Mouse (Mus musculus): ENCODE measurements around the gene Fryl.
A peak's percentile ranks its signal among the peaks of the same experiment; 100 is the strongest.

Fryl gene

DNA sequence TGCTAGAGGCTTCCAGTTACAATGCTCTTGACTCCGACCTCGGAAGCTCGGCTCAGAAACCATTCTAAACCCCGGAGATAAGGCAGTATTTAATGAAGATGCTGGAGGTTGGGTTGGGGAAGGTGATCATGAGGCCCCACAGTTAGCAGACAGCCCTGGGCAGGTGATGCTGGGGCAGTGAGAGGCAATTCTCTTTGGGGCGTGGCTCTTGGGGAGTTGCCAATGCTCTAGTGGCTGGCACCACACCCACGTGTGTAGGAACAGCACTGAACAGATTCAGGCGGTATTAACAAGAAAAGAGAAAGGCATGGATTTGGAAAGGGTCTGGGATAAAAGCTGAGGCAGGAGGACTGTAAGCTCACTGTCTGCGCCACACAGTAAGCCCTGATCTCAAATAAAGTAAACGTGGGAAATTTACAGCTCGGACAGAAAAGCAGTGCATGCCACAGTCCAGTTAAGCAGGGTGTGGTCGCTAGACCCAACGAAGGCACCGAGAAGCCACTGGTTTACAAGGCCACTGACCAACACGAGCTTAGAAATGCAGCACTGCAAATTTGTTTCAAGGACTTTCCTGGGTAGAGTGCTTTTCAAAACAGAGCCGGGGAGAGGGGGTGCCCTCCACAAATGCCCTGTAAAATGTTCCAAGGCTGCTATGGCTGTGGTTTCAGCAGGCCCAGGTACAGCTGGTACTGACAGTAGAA is 100.0 kb downstream of the Fryl start:
- no peak for DNase-seq

GRCm38 (mm10) chr5:73153802-73154465 is 102.5 kb downstream of the Fryl start:
- DNase-seq: no peak

- DNase-seq: no peak
These were observed 104.2 kb downstream of the Fryl start for GRCm38 (mm10) chr5:73152206-73152605.

GRCm38 (mm10) chr5:73150877-73151445 is 105.5 kb downstream of the Fryl start:
- no peak for DNase-seq

DNA sequence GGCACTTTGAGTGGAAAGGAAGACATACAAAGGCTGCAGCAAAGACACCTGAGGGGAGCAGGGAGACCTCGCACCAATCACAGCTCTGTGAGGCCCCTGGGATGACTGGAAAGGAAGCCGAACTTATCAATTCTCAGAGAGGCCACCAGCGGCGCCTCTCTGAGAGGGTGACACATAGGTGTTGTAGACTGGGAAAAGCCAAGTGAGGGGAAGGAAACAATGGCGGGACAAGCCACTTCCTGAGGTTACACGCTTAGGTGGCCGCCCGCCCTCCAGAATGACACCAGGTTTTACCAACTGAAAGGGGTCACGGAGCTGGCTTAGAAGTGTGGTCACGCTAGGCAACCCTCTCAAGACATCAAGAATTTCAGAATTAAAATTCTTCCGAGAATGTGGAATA is 111.4 kb downstream of the Fryl start:
- no peak for DNase-seq

DNA sequence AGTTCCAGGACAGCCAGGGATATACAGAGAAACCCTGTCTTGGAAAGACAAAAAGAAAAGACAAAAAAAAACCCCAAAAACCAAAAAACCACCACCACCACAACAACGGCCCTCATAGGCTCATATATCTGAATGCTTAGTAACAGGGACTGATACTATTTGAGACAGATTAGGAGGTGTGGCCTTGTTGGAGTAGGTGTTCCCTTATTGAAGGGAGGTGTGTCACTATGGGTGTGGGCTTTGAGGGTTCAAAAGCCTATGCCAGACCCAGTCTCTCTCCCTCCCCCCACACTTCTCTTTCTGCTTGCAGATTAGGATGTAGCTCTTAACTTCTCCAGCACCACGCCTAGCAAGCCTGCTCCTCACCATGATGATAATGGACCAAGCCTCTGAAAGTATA is 114.7 kb downstream of the Fryl start:
- DNase-seq: no peak

DNA sequence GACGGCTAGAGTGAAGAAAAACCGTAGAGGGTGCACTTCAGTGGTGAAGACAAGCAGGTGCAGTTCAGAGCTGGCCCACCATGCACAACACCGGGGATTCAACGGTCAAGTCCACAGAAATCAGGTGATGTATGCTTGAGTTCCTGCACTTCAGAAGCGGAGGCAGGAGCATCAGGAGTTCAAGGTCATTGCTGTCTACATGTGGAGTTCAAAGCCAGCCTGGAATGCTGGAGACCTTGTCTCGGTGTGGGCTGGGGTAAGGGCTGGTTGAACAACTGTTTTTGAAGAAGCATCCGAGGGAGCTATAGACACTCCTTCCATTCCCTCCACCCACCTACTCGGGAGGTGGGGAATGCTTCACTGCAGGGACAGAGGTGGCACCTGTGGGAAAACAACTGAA is 115.3 kb downstream of the Fryl start:
- no peak for DNase-seq

GRCm38 (mm10) chr5:73137561-73137960 is 118.9 kb downstream of the Fryl start:
- DNase-seq: no peak

DNA sequence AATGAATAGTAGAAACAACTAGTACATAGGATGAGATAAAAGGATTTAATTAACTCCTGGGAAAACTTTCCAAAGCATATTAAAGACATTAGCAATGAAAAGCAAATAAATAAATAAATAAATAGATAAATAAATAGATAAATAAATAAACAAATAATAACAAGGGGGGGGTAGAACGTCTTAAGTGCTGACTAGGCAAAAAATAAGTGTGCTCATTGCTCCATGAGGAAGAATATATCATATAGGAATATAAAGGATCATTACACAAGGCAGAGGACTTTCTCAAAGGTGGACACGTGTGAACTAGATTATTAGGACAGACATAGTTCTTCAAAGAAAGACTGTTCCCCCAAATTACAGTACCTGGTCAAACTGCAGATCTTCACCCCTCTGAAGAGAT is 120.5 kb downstream of the Fryl start:
- DNase-seq: no peak

DNA sequence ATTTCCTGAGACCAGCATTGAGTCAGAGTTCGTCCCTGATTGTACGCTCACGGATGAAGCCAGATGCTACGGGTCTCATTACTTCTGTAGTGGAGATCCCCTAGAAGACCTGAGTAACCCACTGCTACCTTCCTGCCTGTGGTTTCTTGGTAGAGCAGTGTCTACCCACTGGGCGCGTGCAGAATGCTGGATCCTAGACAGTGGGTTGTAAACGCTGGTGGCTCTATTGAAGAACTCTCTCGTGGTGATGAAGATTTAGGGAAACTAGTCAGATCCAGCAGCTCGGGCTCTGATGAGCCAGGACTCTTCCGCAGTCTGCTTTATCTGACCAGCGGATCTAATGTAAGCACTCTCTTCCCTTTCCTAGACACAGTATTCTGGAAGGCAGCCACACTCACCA is 121.3 kb downstream of the Fryl start:
- DNase-seq: no peak

- peak in 1 of 2 experiments; percentile 32 for DNase-seq
These were observed 122.6 kb downstream of the Fryl start for GRCm38 (mm10) chr5:73133833-73134185.

- DNase-seq: peak in 1 of 2 experiments; percentile 15
These were observed 123.2 kb downstream of the Fryl start for GRCm38 (mm10) chr5:73132998-73133832.

- no peak for DNase-seq
These were observed 125.4 kb downstream of the Fryl start for GRCm38 (mm10) chr5:73130984-73131383.

DNA sequence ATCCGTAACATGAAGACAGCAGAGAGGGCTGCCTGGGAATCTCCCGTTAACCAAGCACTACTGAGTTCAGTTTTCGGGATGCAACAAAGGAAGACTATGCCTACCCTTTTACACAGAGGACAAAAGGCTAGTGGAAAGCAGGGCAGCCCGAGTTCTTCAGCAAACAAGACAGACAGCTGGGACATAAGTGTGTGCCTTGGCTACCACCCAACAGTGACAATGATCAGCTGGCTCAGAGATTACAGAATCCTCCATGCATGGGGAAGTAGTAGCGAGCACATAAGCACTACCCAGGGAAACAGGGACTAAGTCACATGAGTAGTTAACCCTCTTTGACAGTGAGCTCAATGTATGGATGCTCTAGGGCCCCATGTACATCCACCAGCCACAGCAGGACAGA is 126.5 kb downstream of the Fryl start:
- no peak for DNase-seq

DNA sequence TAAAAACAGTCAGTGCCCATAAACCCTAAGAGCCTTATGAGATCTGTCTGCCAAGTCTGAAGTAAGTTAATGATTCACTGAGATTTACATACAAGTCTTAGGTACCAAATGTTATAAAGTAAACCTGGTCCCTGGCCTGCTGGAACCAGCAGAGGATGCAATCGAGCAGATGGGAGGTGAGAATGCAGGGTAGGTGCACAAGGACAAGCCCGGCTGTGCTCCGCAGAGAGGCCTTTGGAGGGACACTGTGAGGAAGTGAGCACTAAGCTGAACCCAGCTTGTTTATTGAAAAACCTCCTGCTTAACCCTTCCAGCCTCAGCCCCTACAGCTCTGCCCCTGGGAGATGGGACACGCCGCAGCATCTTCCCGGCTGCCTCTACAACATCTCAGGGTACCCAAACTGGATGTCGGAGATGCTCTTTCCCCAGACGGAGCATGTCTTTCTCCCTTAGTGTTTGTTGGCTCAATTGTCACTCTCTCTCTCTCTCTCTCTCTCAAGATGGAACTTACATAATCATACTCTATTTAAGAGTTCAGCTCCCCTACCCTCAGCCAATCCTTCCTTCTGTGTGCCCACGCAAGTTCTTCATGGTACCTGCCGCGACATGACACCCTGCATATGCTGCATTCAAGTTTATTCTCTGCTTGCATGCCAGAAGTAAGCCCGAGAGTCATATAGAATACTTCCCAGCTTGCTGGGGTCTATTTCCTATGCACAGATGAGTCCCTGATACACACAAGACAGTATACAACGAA is 136.3 kb downstream of the Fryl start:
- DNase-seq: no peak

GRCm38 (mm10) chr5:73119524-73119923 is 136.9 kb downstream of the Fryl start:
- DNase-seq: no peak

- DNase-seq: no peak
These were observed 137.6 kb downstream of the Fryl start for GRCm38 (mm10) chr5:73118786-73119185.

DNA sequence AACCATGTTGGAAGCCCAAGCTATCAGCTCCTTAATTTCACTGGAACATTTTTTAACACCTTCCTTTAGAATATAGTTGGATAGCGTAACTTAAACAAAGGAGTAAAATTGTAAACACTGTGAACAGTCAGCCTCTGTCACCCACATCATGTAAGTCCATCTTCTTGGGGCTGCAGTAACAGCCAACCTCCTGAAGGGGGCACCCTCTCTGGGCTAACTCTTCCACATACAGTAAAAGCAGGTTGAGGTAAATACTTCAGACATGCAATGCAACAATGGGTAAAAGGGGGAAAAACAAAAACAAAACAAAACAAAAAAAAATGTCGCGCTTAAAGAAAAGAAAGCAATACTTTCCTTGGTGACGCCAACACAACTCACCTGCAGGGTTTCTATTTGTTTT is 141.5 kb downstream of the Fryl start:
- no peak for DNase-seq

- no peak for DNase-seq
These were observed 144.1 kb downstream of the Fryl start for GRCm38 (mm10) chr5:73112331-73112730.

DNA sequence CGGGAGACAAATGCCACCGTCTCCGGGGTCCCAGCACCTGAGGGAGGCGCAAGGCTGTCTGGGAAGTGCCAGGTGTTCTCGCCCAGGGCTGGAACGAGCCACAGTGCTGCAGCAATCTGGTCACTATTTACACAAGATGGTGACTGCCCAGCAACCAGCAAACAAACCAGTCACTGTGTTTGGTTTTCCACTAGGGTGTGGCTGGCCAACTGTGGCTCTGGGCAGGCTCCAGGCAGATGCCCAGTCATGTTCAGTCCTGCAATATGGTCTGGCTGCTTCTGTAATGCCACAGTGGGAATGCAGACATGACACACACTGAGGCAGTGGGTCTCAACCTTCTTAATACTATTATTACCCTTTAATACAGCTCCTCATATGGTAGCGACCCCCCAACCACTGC is 152.8 kb downstream of the Fryl start:
- DNase-seq: no peak

GRCm38 (mm10) chr5:73102342-73102989 is 154.0 kb downstream of the Fryl start:
- no peak for DNase-seq

- DNase-seq: no peak
These were observed 164.2 kb downstream of the Fryl start for GRCm38 (mm10) chr5:73092236-73092635.
